Mouse (Mus musculus) adrenal gland, adult (tissue): Measurements from ENCODE around the gene Cers6.

Experiments used
- DNase-seq, 2 experiments: peaks; one replicate each; pipeline ENCODE4 v3.0.0; 2022 to 2023; ENCODE audit warnings: low spot score in 1 of 2; ENCODE audit not compliant: inconsistent age in 2 of 2

Gene Cers6

GRCm38 (mm10) chr2:68959573-68959972 lies 98.3 kb downstream of the Cers6 start:
- no peak for DNase-seq

GRCm38 (mm10) chr2:68960060-68960459 lies 98.8 kb downstream of the Cers6 start:
- no peak for DNase-seq

DNA sequence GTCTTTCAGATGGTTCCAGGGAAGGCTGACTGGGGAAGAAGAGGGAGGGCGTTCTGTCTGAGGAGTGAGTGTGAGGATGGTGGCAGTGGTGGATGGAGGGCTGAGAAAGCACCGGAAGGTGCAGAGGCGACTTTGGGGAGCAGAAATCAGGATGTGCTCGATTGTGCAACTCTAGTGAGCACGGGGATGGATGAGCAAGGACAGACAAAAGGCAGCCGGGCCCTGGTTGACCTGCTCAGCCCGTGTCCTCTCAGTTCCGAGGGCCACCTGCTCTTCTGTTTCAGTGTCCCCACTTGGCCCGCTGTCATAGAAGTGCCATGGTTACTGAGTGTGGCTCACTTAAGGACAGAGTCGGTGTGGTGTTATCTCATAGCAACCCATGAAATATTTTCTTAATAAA lies 99.4 kb downstream of the Cers6 start:
- no peak for DNase-seq

DNA sequence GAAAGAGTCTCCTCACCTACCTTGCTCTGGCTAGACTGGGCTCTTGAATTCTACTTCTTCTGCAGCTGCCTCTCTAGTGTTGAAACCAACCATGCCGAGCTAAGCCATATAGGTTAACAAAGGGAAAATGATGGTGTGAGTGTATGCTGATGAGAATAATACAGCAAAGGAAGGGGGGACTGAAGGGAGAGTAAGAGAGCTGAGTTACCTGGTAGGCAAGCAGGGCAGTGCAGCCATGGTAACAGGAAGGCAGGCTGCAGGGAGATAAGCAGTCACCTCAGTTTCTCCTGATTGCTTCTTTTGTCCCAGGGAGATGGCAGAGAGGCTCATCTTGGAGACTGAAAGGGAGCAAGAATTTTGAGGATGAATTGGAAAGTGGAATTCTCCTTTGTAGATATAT lies 105.1 kb downstream of the Cers6 start:
- no peak for DNase-seq

DNA sequence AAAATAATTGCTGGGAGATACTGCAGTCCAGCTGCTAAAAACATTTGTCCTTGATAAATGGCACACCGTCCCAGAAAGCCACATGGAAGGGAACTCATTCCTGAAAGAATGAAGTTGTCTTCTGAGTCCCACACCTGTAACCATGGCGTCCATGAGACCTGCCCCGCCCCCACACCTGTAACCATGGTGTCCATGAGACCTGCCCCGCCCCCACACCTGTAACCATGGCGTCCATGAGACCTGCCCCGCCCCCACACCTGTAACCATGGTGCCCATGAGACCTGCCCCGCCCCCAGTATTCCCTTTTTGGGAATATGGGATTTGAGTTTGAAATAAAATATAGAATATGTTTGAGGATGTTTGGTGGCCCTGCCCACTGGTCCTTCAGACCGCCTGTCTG lies 106.8 kb downstream of the Cers6 start:
- no peak for DNase-seq

DNA sequence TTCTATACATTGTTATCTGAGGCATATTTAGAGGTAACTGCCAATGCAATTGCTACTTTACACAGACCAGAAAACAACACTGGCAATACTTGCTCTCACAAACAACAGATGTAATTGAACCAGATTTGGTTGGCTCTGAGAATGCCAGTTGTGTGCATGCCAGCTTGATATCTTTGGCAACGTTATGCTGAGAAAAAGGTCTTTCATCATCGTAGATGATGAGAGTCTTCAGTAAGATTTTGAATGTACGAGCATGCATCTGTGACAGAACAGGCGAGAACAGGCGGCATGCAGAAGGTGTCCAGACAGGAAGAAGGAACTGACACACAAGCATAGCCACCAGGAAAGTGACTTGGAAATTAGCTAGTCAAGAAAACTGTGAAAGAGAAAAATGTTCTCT lies 110.6 kb downstream of the Cers6 start:
- no peak for DNase-seq

GRCm38 (mm10) chr2:68973753-68974152 lies 112.5 kb downstream of the Cers6 start:
- DNase-seq, result no peak

DNA sequence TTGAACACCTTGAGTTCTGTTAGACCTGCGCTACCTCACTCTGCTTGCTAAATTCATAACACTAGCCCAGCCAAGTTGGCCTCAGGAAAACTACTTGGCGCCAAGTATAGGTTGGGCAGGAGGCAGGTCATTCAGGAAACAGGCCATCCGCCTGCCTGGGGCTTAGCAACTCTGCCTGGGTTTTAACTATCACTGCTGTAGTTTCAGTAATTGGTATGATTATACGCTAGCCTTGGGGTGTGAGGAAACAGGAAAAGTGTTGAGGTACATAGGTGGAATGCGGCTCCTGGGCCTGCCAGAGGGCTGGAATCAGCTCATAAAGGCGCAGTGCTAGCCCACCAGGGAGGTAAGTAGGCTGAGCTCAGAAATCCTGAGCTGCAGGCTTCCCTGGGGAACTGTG lies 114.0 kb downstream of the Cers6 start:
- DNase-seq, result no peak

- no peak for DNase-seq
Observed at GRCm38 (mm10) chr2:68975780-68976179, 114.5 kb downstream of the Cers6 start.

- no peak for DNase-seq
Observed at GRCm38 (mm10) chr2:68978244-68978643, 117.0 kb downstream of the Cers6 start.

GRCm38 (mm10) chr2:68978660-68979604 lies 117.7 kb downstream of the Cers6 start:
- no peak for DNase-seq

DNA sequence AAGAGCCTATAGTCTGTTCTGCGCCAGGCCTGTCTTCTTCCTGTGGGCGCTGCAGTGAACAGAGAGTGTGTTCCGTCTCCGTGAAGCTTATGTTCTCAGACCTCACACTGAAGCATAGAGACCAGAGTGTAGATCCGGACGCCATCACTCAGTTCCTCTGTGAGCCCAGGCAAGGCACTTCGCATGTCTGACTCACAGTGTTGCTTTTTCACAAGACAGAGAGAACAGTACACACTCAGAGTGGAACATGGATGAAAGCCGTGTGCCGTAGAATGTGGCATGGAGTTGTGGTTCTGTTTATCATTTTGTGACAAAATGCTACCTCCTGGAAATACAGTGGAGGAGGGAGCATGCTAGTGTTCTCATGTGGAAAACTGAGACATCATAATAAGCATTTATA lies 120.1 kb downstream of the Cers6 start:
- no peak for DNase-seq

DNA sequence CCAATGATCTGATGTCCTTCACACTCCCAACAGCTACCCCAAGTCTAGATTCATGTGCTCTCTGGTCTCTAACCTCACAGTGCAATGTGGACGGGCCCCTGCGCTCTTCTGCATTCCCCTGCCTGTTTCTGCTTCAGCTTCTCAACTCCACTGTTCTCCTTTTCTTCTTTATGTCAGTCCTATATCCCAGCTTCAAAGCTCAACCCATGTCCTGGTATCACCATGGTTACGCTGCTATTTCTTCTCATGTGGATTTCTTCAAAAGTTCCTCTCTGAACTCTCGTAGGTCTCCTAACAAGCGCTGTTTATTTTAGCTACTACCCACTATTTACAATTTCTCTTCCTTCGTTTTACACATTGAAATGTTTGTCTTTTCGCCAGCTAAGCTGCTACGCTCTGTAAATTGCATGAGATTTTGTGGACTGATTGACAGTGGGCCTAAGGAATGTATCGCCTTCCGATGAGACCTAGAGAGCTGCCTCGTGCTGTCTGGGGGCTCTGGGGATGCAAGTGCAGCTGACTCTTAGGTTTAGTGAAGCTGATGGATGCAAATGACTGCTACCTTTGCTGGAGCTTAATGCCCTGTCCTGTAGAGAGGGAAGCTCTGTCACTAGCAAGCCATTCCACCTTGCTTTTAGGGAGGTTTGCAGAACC lies 120.6 kb downstream of the Cers6 start:
- DNase-seq, result no peak

DNA sequence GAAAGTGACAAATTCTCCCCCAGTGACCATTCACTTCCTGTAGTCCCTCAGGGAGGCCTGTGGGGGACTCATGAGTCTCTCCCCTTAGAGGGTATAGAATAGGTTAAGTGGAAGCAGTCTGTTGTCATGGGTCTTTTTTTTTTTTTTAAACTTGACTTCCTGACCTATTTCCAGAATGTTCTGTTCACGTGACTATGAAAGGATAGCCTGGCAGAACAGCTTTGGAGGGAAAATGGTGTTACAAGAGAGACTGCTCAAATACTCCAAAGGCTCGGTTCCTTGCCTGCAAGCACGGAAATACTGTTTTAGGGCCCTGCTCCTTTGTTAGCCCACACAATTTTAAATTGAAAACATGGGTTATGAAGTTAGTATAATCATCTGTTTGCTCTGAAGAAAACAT lies 121.7 kb downstream of the Cers6 start:
- DNase-seq, result no peak

- DNase-seq, result no peak
Observed at GRCm38 (mm10) chr2:68983431-68983830, 122.2 kb downstream of the Cers6 start.

DNA sequence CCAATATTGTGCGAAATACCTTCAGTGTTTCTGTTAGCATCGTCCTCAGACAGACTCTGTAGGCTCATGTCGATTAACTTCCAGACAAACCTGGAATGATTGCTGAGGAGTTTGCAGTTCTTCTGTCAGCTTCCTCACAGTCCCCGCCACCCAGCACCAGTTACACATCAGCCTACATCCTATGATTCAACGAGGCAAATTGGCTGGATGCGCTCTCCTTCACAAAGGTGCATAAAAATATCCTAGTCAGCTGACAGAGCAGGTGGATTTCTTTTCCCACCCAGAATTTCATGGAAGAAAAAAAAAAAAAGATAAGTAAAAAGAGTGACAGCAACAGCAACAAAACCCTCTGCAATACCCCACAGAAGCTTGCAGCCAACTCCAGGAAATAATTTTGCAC lies 127.9 kb downstream of the Cers6 start:
- DNase-seq, result no peak

DNA sequence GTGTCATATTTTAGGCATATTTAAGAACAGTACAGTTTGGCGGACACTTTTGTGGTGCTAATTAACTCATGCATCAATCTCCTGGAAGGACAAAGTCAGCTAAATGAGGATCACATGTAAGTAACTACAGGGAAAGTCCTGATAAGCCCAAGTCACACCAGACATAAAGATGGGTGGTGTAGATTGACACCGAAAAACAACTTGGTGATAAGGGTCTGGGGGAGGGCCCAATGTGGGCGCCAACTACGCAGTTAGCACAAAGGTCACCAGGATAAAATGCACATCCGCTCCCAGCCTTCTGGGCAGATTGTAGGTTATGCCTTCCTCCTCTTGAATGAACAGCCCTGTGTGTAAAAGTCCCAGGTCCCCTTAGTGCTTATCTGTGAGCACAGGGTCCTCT lies 131.4 kb downstream of the Cers6 start:
- no peak for DNase-seq

- DNase-seq, result no peak
Observed at GRCm38 (mm10) chr2:68994441-68994840, 133.2 kb downstream of the Cers6 start.

GRCm38 (mm10) chr2:68995723-68996122 lies 134.5 kb downstream of the Cers6 start:
- DNase-seq, result no peak

- DNase-seq, result no peak
Observed at GRCm38 (mm10) chr2:68996268-68996667, 135.0 kb downstream of the Cers6 start.

DNA sequence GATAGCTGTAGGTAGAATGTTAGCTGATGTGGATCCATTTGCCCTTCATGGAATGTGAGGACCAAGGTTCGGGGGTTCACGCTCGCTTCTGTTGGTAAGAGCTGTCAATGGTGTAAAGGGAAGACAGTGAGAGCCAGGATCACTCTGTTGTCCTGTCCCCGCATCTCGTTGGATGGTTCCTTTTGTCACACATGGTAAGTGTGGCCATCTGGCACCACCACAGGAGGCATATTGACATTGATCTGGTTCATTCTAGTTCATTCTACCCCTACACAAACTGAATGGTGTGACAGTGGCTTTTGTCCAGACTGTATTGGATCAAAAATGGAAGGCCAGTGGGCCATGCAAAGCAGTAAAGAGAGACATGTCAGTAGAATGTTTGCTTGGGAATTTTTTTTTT lies 142.8 kb downstream of the Cers6 start:
- no peak for DNase-seq

GRCm38 (mm10) chr2:69011392-69011791 lies 150.2 kb downstream of the Cers6 start:
- no peak for DNase-seq
